Mouse (Mus musculus) liver, embryonic 15.5 days (tissue): ENCODE data around the gene Rpp40. TPM values are rescaled to one million over a fixed set of nuclear protein-coding genes. Genes with fewer than 3 reads are reported as not detected.

Source experiments
- ATAC-seq: fragments of 200-750 bp; cut with Nextera tagmentation; 2 replicates; pipeline ENCODE4 v1.8.0; 2017; ENCODE audit warnings: moderate number of reproducible peaks, mild to moderate bottlenecking, moderate library complexity; ENCODE audit not compliant: insufficient read depth
- H3K27ac ChIP-seq: fragments of 300-500 bp; sonication (generic); replicated peaks from 2 replicates; pipeline ENCODE4 v1.5.1; 2015; ENCODE audit warnings: mild to moderate bottlenecking, inconsistent platforms
- H3K27me3 ChIP-seq: fragments of 300-500 bp; sonication (generic); 2 replicates; pipeline ENCODE4 v1.6.1; 2015; ENCODE audit warnings: mild to moderate bottlenecking, inconsistent platforms
- H3K36me3 ChIP-seq: fragments of 300-500 bp; sonication (generic); replicated peaks from 2 replicates; pipeline ENCODE4 v1.6.1; 2015; ENCODE audit warnings: moderate library complexity, mild to moderate bottlenecking, inconsistent platforms
- H3K4me1 ChIP-seq: fragments of 300-500 bp; sonication (generic); replicated peaks from 2 replicates; pipeline ENCODE4 v1.6.1; 2015; ENCODE audit warnings: inconsistent platforms
- H3K4me2 ChIP-seq: fragments of 300-500 bp; sonication (generic); 2 replicates; pipeline ENCODE4 v1.6.1; 2015; ENCODE audit warnings: moderate library complexity, mild to moderate bottlenecking, inconsistent platforms
- H3K4me3 ChIP-seq: fragments of 300-500 bp; sonication (generic); replicated peaks from 2 replicates; pipeline ENCODE4 v1.5.1; 2015; ENCODE audit warnings: mild to moderate bottlenecking, inconsistent platforms
- H3K9ac ChIP-seq: fragments of 300-500 bp; sonication (generic); 2 replicates; pipeline ENCODE4 v1.6.1; 2015; ENCODE audit warnings: moderate library complexity, mild to moderate bottlenecking, inconsistent platforms
- H3K9me3 ChIP-seq: fragments of 300-500 bp; sonication (generic); replicated peaks from 2 replicates; pipeline ENCODE4 v1.6.1; 2016; ENCODE audit warnings: inconsistent platforms
- WGBS: fragments of 180-500 bp; shearing (Covaris S2); methylation state at CpG from one replicate; pipeline ENCODE4 v1.1.7; 2015; ENCODE audit warnings: mixed read lengths; ENCODE audit not compliant: insufficient replicate concordance; 5-methylcytosine and 5-hydroxymethylcytosine counted together
- polyA plus RNA-seq: library from polyadenylated mRNA; unstranded; fragments of >200 nt; fragmentation: Nextera tagmentation; extraction: Ambion mirVana; gene quantifications from 2 replicates; pipeline ENCODE4 v1.2.1, GENCODE M21; 2015

Rpp40 gene
- polyA plus RNA-seq, 1 experiment from 2014 or later, result 6.1 TPM

DNA sequence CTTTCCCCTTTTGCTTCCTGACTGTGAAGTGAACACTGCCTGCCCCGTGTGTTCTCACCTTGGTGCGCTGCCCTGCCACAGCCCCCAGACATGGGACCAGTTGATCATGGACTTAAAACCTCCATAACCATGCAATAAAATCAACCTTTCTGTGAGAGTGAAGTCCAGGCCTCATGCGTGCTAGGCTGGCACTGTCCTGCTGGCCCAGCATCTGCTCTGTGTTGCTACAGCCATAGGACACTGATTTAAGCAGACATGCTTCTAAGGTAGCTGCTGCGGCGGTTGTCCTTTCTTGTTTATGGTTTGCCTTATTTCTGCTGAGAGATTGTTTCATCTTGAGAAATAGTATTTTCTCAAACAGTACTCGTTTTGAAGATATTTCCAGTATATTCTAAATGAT lies 54.6 kb downstream of the Rpp40 start:
- no peak overlapping the region for H3K4me2 ChIP-seq
- H3K27ac ChIP-seq, result no peak overlapping the region
- no peak for ATAC-seq
- H3K36me3 ChIP-seq, result peaks cover 4% of the 10 kb centered on the region
- WGBS, result 87% methylated on average over 6 of the region's 6 CpGs
- H3K9ac ChIP-seq, result no peak overlapping the region
- H3K4me1 ChIP-seq, result peaks cover 7% of the 10 kb centered on the region; the same call in 1 of the 2 replicates
- no peaks in the 10 kb centered on the region for H3K9me3 ChIP-seq
- no peak overlapping the region for H3K4me3 ChIP-seq
- H3K27me3 ChIP-seq, result no peaks in the 10 kb centered on the region

DNA sequence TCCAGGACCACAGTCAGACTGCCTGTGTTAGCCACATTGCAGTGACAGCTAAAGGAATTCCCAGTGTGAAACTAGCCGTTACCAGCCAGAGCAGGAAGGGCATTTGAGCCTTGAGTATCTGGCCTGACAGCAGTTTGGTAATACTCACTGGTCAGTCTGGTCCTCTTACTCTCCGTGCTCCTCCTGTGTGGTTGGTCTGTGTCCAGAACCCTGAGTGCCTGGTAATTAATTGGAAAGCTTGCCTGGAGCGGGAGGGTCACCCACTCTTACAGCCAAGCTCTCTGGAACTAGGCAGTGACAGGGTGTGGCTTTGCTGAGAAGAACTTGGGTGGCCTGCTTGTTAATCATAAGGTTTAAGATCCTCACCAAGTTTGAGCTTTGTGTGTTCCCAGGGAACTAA lies 57.5 kb downstream of the Rpp40 start:
- 75% methylated on average over 3 of the region's 3 CpGs for WGBS
- no peaks in the 10 kb centered on the region for H3K27me3 ChIP-seq
- H3K9me3 ChIP-seq, result no peaks in the 10 kb centered on the region
- H3K9ac ChIP-seq, result no peak overlapping the region
- no peak overlapping the region for H3K4me3 ChIP-seq
- H3K4me1 ChIP-seq, result peaks cover 7% of the 10 kb centered on the region; the same call in 1 of the 2 replicates
- no peak for ATAC-seq
- no peaks in the 10 kb centered on the region for H3K36me3 ChIP-seq
- no peak overlapping the region for H3K27ac ChIP-seq
- no peak overlapping the region for H3K4me2 ChIP-seq

GRCm38 (mm10) chr13:35845306-35845705 lies 60.9 kb downstream of the Rpp40 start:
- Histone ChIP-seq H3K4me2 (no peak overlapping the region), H3K36me3 (peaks cover 10% of the 10 kb centered on the region), H3K9ac (no peak overlapping the region), H3K4me1 (0 out of 2 replicates have a peak, but pooled peaks cover 7% of the 10 kb centered on the region), H3K9me3 (no peaks in the 10 kb centered on the region), H3K4me3 (no peak overlapping the region), H3K27me3 (no peaks in the 10 kb centered on the region), H3K27ac (no peak overlapping the region)
- WGBS, result 89% methylated on average over 3 of the region's 3 CpGs
- no peak for ATAC-seq

Other genes starting within 250 kb of the Rpp40 start
- 9.5 and 10.3 TPM in 2 replicates for gene Cdyl, start 246.5 kb downstream of the Rpp40 start, polyA plus RNA-seq
- gene Ppp1r3g, start 52.5 kb upstream of the Rpp40 start, polyA plus RNA-seq, result 1.3 and 2.7 TPM in 2 replicates
- 26.7 and 28.3 TPM in 2 replicates for gene Fars2, start 211.1 kb upstream of the Rpp40 start, polyA plus RNA-seq
- gene Lyrm4, start 211.2 kb upstream of the Rpp40 start, polyA plus RNA-seq, result 18.4 and 19.5 TPM in 2 replicates